Mouse (Mus musculus) heart, postnatal 36 days (tissue): ENCODE results near the gene Dnajb1. TPM values are rescaled to one million over a fixed set of nuclear protein-coding genes. Genes with fewer than 3 reads are reported as not detected.

Experiments
- DNase-seq, 2 experiments: peaks; one replicate each; pipeline ENCODE4 v3.0.0; 2021 to 2022
- intact Hi-C: fragments of 180-260 bp; cut with DNase I; formaldehyde crosslinking; loops from one replicate; pipeline ENCODE4 v1.15.1; 2025
- total RNA-seq, 2 experiments: library from RNA; stranded (reverse); gene quantifications; 2 replicates each; pipeline ENCODE4 v1.2.3; 2021

The Dnajb1 gene
- total RNA-seq, 2 experiments from 2014 or later: 10.7 to 16.0 TPM

DNA sequence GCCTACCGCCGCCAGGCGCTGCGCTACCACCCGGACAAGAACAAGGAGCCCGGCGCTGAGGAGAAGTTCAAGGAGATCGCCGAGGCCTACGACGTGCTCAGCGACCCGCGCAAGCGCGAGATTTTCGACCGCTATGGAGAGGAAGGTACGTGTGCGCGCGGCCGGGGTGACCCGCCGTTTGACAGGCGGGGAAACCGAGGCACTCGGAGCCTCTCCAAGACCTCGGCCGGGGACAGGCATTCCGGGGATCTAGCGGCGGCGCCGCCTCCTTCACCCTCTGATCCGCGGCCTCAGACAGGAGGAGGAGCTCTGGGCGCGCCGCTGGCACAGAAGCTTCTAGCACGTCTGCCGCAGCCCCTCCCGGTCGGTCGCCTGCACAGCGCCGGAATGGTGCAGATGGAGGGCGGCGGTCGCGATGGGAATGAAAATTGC is 421 bp downstream of the Dnajb1 start:
- intact Hi-C loops: no loop called here

DNA sequence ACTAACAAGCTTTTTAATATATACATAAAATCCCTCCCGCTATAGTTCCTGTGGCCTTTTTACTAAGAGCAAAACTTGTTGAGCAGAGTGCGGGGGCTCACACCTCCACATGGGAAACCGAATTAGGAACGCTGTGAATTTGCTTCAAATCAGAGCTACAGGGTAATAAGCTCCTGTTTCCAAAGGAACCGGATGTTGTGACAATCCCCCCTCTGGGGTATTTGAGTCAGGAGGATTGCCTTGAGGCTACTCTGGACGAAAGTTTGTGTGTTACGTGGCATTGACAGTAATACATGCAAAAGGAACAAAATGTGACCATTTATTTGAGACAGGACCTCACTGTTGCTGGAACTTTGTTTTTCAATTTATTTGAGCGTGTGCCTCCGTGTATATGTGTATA is 1.1 kb downstream of the Dnajb1 start:
- intact Hi-C loops: no loop called here
- no peak for DNase-seq

More for the DNA sequence above, 421 bp downstream of the Dnajb1 start:
- peak; percentile 83 to 88 for DNase-seq

DNA sequence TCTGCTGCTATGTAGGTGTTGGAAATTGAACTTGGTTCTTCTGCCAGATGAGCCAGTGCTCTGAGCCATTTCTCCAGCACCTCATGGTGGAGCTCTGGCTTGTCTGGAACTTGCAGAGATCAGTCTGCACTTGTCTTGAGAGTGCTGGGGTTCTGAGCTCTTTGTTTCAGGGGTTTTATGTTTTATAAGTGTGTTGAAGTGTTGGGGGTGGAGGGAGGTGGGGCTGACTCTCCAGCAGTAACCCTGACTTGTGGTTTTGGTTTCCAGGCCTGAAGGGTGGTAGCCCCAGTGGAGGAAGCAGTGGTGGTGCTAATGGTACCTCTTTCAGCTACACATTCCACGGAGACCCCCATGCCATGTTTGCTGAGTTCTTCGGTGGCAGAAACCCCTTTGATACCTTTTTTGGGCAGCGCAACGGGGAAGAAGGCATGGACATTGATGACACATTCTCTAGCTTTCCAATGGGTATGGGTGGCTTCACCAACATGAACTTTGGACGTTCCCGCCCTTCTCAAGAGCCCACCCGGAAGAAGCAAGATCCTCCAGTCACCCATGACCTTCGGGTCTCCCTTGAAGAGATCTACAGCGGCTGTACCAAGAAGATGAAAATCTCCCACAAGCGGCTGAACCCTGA is 1.7 kb downstream of the Dnajb1 start:
- DNase-seq: no peak
- intact Hi-C loops: no loop called here

DNA sequence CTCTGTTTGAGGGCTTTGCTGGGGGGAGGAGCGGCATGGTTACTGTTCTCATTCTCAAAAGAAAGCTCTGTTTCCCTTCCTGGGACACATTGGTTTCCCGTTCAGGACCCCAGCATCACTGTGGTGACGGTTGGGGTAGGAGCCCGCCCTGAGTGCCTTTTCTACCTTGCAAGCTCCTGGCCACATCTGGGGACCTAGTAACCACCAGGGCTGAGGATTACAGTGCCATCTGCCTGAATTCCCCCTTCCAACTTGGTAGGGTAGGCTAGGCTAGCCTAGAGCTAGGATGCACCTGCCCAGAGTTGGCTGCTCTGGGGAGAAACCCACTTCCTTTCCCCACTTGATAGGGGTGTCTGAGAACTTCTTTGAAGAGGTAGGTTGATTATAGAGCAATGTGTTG is 3.9 kb downstream of the Dnajb1 start:
- no peak for DNase-seq
- intact Hi-C loops: no loop called here

DNA sequence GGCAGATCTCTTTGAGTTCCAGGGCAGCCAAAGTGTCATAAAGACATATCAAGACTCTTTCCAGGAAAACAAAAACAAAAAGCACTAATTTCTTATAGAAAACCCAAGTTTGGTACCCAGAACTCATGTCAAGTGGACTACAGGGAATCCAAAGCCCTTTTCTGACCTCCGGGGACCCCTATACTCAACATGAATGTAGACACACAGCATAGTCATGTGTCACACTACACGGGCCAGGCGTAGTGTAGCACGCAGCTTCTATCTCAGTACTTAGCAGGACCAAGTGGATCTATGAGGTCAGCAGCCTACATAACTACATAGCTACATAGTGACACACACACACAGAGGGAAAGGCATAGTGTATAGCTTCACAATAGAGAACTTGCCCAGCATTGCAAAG is 5.7 kb downstream of the Dnajb1 start:
- no peak for DNase-seq
- intact Hi-C loops: no loop called here

DNA sequence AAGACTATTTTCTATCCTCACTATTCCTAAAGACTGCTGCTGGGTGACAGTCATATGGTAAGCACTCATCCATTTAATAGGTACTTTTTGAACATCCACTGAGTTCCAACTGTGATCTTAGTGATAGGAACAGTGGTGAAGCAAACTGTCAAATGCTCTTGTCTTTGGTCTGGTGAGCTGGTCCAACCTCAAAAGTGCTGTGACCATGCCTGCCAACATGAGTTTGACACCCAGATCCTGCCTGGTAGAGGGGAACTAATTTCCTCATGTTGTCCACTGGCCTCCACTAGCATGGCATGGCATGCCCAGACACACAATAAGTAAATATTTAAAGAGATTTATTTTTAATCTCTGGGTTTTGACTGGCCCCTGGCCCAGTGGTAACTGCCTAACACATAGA is 8.6 kb downstream of the Dnajb1 start:
- intact Hi-C loops: no loop called here
- no peak for DNase-seq

DNA sequence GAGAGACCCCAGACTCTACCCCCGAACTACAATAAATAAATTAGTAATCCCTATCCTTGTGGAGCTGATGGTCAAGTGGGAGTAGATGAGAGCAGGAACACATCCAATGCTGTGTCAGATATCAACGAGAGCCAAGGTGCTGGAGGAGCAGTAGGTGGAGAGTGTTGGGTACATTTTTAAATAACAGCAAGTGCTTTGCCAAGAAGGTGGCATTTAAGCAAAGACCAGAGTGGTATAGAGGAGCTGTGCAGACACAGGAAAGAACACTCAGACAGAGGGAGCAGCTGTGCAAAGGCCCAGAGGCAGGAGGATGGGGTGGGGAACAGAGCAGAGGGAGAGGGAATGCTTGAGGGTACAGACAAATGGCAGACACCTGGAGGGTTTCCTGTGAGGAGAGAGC is 9.1 kb downstream of the Dnajb1 start:
- no peak for DNase-seq
- intact Hi-C loops: no loop called here

DNA sequence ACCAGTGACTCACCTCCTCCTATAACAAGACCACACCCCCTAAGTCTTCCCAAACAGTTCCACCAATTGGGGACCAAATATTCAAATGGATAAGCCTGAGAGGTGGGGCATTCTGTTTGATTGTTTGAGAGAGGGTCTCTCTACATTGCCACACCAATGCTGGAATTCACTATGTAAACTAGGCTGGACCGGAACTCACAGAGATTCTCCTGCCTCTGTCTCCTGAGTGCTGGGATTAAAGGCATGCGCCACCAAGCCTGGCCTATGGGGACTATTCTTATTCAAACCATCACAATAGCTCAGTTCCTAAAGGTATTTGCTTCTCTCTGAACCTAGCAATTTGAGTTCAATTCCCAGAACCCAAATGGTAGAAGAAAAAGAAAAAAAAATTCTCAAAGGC is 10.6 kb downstream of the Dnajb1 start:
- no peak for DNase-seq
- intact Hi-C loops: no loop called here

DNA sequence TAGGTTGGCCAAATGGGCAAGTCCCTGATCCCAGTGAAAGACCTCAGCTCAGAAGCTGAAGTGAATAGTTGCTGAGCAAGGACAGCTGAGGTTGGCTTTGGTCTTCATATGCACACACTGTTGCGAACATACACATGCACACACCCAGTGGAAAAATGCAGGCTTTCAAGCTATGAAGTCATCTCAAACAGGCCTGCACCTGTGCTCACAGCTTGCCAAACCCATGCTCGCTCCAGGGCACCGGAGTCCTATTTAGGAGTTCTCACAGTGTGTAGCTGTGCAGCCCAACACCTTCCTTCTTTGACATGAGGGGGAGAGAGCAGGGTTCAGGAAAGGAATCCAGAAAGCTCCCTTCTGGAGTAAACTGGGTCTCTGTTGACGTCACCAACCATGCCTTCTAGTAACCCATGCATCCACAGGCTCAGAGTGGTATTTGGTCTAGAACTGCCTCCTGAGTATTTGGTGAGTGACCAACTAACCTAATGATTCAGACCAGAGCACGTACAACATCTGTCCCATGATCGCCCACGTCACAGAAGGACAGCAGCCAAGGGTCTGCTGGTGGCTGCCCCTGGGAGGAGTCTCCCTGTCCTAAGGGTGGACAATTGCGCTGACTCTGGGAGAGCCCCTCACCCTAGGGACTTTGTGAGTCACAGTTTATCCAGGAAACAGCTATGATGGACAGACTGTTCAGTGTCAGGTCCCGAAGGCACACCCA is 11.7 kb downstream of the Dnajb1 start:
- DNase-seq: no peak
- intact Hi-C loops: no loop called here

DNA sequence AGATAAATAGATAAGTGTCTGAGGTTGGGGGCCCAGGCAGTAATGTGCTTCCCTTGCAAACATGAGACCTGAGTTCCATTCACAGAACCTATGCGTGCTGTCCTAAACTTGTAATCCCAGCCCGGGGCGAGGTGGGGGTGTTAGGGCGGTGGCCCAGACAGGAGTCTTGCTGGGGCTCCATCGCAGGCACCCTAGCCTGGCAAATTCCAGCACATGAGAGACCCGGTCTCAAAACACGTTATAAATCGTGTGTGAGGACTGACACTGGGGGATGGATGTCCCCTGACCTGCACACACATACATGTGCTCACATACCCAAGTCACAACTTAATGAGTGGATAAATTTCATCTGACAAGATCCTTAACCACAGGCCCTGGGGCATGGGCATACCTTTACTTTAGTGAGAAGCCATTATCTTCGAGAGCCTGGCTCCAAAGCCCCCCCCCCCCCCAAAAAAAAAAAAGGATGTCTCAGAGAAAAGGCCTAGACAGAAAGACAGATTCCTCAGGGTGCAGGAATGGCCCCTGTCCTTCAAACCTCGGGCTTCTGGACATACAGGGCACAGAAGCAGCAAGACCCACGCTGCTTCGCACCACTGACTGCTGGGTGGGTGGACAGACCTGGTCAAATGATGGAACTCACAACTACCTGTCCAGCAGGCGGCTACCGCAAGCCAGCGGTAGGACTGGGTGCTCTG is 13.8 kb downstream of the Dnajb1 start:
- intact Hi-C loops: loop anchor here (2.0 kb wide), 1 partner anchor 55 kb away; the partner anchor contains the start of gene Ndufb7
- no peak for DNase-seq

DNA sequence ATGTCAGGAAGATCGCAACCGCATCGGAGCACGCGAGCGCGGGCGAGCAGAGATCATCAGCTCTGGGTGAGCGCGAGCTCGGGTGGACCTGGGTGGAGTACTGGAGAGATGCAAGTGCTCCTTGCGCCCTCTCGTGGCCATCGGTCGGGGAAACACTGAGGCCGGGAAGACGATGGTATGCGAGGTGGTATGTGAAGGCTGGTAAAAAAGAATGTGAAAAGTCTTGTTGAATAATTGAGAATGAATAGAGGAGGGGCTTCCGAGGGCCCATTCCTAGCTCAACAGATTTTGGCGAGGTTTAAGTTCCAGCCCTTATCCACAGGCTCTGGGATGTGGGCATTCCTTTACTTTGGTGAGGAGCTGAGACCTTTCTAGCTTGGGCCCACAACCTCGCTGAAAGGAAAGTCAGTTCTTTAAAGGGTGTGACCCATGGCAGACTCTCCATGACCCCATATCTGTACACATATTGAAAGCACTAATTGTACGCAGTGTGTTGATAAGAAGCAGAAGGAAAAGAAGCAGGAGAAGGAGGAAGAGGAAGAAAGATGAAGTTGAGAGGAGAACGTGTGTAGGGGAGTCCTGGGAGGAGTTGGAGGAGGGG is 14.5 kb downstream of the Dnajb1 start:
- intact Hi-C loops: loop anchor here (2.0 kb wide), 1 partner anchor 56 kb away; the partner anchor contains the start of gene Ndufb7
- peak; percentile 81 to 88 for DNase-seq

DNA sequence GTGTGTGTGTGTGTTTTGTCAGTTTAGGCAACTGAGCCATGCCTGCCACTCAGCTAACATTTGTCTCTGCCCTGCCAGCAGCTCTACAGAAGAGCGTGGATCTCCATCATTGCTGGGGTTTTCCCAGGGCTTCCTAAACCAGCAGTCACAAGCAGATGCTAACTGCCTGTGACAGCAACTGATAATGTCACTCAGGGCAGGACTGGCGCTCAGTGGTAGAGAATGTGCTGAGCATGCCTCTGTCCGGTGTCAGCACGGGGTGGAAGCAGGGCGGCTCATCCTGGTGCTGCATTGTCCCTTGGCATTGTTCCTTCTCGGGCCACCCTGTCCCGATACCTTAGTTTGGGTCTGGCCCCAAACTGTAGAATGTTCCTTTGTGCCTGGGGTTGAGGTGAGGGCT is 15.6 kb downstream of the Dnajb1 start:
- no peak for DNase-seq
- intact Hi-C loops: loop anchor here (2.0 kb wide), 1 partner anchor 57 kb away; the partner anchor contains the start of gene Ndufb7

DNA sequence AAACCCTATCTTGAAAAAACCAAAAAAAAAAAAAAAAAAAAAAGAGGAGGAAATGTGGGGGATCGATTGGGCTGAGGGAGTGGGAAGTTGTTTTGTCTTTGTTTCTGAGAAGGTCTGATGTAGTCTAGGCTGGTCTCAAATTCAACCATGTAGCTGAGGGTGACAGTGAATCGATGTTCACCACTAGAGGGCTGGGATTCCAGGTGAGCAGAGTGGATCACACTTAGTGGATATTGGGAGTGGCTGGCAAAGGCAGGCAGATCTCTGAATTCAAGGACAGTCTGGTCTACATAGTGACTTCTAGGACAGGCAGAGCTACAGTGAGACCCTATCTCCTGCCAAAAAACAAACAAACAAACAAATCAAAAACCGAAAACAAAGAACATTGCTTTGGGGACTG is 16.7 kb downstream of the Dnajb1 start:
- intact Hi-C loops: no loop called here
- DNase-seq: no peak

DNA sequence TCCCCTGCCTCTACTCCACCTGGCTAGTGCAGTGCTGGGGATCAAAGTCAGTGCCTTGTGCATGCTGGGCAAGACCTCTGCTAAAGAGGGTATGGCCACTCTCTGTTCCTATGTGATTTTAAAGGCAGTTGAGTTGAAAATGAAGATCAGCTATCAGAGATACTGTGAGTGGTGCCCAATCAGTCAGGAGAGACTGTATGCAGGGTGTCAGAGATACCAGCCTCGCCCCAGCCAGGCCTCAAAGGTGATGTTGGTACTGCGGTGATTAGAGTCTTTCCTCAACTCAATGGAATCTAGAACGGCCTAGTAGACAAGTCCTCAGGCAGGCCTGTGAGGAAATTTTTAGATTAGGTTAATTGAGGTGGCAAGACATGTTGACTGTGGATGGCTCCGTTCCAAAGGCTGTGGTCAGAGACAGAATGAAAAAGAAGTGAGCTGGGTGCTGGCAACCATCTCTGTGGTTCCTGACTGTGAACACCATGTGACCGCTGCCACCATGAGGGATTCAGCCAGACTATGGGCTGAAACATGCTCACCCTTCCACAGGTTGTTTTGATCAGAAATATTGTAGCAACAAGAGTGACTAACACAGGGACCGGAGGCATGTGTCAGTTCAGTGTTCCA is 17.8 kb downstream of the Dnajb1 start:
- intact Hi-C loops: no loop called here

DNA sequence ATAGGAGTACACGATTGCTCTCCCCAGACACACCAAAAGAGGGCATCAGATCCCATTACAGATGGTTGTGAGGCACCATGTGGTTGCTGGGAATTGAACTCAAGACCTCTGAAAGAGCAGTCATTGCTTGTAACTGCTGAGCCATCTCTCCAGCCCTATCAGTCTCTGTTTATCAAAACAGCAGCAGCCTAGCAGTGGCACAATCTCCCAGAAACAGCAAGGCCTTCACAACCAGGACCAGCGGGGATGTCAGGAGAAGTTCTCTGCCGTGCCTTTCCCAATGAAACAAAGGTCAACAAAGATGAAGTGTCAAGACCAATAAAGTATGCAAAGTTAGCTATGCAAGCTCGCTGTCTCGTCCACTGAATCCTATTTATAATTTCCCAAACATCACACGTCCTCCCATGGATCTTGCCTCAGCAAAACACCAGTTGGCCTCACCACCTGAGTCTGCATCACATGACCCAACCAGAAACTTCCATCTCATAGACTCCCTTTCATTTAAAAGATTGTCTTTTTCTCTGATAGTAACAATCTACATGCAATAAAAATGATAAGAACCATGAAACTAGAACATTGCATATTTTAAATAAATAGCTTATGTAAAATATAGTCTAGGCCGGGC is 24.2 kb downstream of the Dnajb1 start:
- no peak for DNase-seq
- intact Hi-C loops: no loop called here

More for the DNA sequence above, 17.8 kb downstream of the Dnajb1 start:
- no peak for DNase-seq

DNA sequence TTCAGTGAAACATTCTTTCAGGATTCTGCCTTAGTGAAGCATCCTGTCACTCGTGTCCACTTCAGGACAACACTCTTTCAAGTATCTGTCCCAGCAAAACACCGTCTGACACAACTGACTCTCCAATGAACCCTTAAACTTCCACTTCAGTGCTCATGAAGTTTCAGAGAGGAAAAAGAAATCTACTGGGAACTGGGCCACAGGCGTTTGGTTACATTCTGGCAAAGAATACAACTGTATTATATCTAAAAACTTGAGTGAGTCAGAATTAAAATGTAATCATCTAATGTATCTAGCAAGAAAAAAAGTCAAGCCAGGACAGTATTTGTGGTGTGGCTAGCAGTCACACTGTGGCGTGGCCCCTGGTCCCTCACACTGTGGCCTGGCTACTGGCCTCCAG is 30.9 kb downstream of the Dnajb1 start:
- intact Hi-C loops: no loop called here
- no peak for DNase-seq

DNA sequence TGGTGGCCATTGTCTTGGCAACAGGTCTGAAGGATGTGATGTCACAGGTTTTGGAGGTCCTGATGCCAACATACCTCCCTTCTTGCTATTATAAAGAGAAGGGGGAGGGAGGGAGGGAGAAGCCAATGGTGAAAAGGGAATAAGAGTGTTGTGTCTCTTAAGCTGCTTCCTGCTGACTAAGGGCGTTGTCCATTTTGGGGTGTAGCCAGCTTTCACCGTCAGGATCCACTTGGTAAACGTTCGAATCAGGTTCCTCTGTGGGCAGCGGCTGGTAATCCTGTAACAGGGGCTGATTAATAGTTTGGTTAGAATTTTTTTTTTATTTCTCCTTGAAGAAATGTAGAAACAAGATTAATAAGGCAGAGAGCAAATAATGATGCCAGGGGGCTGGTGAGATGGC is 31.7 kb downstream of the Dnajb1 start:
- no peak for DNase-seq
- intact Hi-C loops: no loop called here

DNA sequence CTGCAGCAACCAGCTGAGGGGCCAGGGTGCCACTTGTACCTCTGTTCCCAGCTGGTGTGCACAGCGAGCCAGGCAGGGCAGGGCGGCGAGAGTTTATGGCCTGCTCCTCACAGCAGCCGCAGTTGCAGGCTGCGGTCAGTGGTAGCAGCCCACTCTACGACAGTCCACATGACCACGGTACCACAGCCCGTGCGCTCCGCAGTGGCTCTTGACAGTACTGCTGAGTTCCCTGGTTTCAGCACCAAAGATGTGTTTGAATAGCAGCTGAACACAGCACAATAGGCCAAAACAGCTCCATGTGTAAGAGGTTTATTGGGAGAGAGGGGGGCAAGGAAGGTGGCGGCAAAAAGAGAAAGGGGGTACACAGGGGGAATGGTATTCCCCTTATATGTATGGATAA is 39.5 kb downstream of the Dnajb1 start:
- intact Hi-C loops: no loop called here
- DNase-seq: no peak

DNA sequence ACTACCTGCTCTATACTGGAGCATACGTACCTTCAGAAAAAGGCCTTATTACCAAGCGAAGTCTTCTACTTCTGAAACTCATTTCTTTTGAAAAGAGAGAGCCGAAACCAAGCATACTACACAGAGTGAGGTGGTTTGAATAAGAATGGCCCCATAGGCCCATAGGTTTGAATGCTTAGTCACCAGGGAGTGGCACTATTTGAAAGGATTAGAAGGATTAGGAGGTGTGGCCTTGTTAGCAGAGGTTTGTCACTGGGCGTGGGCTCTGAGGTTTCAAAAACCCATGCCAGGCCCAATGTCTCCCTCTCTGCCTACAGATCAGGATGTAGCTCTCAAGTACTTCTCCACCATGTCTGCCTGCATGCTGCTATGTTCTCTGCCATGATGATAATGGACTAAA is 40.0 kb downstream of the Dnajb1 start:
- intact Hi-C loops: no loop called here
- DNase-seq: no peak

DNA sequence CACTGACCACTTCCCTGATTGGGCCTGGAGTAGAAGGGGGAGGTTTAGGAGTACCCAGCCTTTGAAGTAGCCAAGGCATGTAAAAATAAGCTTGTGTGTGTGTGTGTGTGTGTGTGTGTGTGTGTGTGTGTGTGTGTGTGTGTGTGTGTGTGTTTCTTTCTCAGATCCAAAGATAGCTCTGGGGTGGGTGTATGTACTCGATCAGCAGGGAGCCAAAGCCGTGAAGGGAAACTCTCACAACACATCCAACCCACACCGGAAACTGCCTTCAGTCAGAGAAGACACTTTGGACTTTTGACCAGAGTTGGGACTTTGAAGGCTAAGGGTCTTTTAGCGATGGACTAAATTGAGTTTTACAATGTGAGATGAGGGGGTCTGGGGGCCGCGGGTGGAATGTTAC is 41.7 kb downstream of the Dnajb1 start:
- no peak for DNase-seq
- intact Hi-C loops: no loop called here
